Mouse (Mus musculus): ENCODE data around the gene Rbm28.

Rbm28 gene

GRCm38 (mm10) chr6:29143608-29144007 lies 21.2 kb downstream of the Rbm28 start:
- peak; percentile 23 to 40 for DNase-seq (ENCODE audit: low spot score in 2 of 2)

- peak in 1 of 2 experiments; percentile 21 for DNase-seq (ENCODE audit: low spot score in 2 of 2)
Measured at GRCm38 (mm10) chr6:29137441-29137840, 27.4 kb downstream of the Rbm28 start.

GRCm38 (mm10) chr6:29133100-29133499 lies 31.7 kb downstream of the Rbm28 start:
- no peak for DNase-seq (ENCODE audit: low spot score in 2 of 2)

GRCm38 (mm10) chr6:29126878-29127426 lies 37.9 kb downstream of the Rbm28 start:
- DNase-seq (ENCODE audit: low spot score in 2 of 2), result no peak

- no peak for DNase-seq (ENCODE audit: low spot score in 2 of 2)
Measured at GRCm38 (mm10) chr6:29119990-29120389, 44.8 kb downstream of the Rbm28 start.

GRCm38 (mm10) chr6:29118963-29119362 lies 45.8 kb downstream of the Rbm28 start:
- no peak for DNase-seq (ENCODE audit: low spot score in 2 of 2)

GRCm38 (mm10) chr6:29118231-29118630 lies 46.6 kb downstream of the Rbm28 start:
- DNase-seq (ENCODE audit: low spot score in 2 of 2), result no peak

GRCm38 (mm10) chr6:29117417-29118104 lies 47.2 kb downstream of the Rbm28 start:
- peak in 1 of 2 experiments; percentile 64 for DNase-seq (ENCODE audit: low spot score in 2 of 2)

GRCm38 (mm10) chr6:29115756-29116155 lies 49.0 kb downstream of the Rbm28 start:
- no peak for DNase-seq (ENCODE audit: low spot score in 2 of 2)

GRCm38 (mm10) chr6:29111501-29111900 lies 53.3 kb downstream of the Rbm28 start:
- no peak for DNase-seq (ENCODE audit: low spot score in 2 of 2)

- no peak for DNase-seq (ENCODE audit: low spot score in 2 of 2)
Measured at GRCm38 (mm10) chr6:29108376-29108775, 56.4 kb downstream of the Rbm28 start.

GRCm38 (mm10) chr6:29101248-29101864 lies 63.5 kb downstream of the Rbm28 start:
- no peak for DNase-seq (ENCODE audit: low spot score in 2 of 2)

- DNase-seq (ENCODE audit: low spot score in 2 of 2), result no peak
Measured at GRCm38 (mm10) chr6:29100423-29100822, 64.4 kb downstream of the Rbm28 start.

GRCm38 (mm10) chr6:29099536-29100170 lies 65.2 kb downstream of the Rbm28 start:
- no peak for DNase-seq (ENCODE audit: low spot score in 2 of 2)

- DNase-seq (ENCODE audit: low spot score in 2 of 2), result no peak
Measured at GRCm38 (mm10) chr6:29092904-29093303, 71.9 kb downstream of the Rbm28 start.

- no peak for DNase-seq (ENCODE audit: low spot score in 2 of 2)
Measured at GRCm38 (mm10) chr6:29092234-29092633, 72.6 kb downstream of the Rbm28 start.

- DNase-seq (ENCODE audit: low spot score in 2 of 2), result peak in 1 of 2 experiments; percentile 36
Measured at GRCm38 (mm10) chr6:29087921-29088709, 76.7 kb downstream of the Rbm28 start.

GRCm38 (mm10) chr6:29084401-29084800 lies 80.4 kb downstream of the Rbm28 start:
- no peak for DNase-seq (ENCODE audit: low spot score in 2 of 2)

GRCm38 (mm10) chr6:29082776-29083354 lies 81.9 kb downstream of the Rbm28 start:
- no peak for DNase-seq (ENCODE audit: low spot score in 2 of 2)

- DNase-seq (ENCODE audit: low spot score in 2 of 2), result no peak
Measured at GRCm38 (mm10) chr6:29081826-29082363, 82.9 kb downstream of the Rbm28 start.

- no peak for DNase-seq (ENCODE audit: low spot score in 2 of 2)
Measured at GRCm38 (mm10) chr6:29079291-29079690, 85.5 kb downstream of the Rbm28 start.
